Mouse (Mus musculus) gastrocnemius, adult 2 months (tissue): ENCODE results near the gene Mapkbp1. TPM values are rescaled to one million over a fixed set of nuclear protein-coding genes. Genes with fewer than 3 reads are reported as not detected.

Experiments
- DNase-seq: peaks from one replicate; pipeline ENCODE4 v3.0.0; 2022
- H3K27ac ChIP-seq: fragments of 200-600 bp; 2 replicates; pipeline ENCODE4 v1.8.1; 2022; ENCODE audit warnings: mild to moderate bottlenecking
- H3K4me3 ChIP-seq: fragments of 200-600 bp; 2 replicates; pipeline ENCODE4 v1.8.1; 2022; ENCODE audit warnings: mild to moderate bottlenecking, moderate library complexity
- CTCF ChIP-seq: fragments of 200-600 bp; IDR thresholded peaks from 2 replicates; pipeline ENCODE4 v1.8.1; 2022; ENCODE audit warnings: antibody characterized with exemption, mild to moderate bottlenecking, moderate library complexity
- intact Hi-C: fragments of 180-260 bp; cut with DNase I; formaldehyde crosslinking; loops from one replicate; pipeline ENCODE4 v1.15.1; 2025
- long read RNA-seq, 2 experiments: library from polyadenylated mRNA; stranded (forward); transcript quantifications; one replicate each; pipeline ENCODE4 v2.0.0; 2021
- total RNA-seq, 2 experiments: library from RNA; stranded (reverse); gene quantifications; 2 replicates each; pipeline ENCODE4 v1.2.3; 2021

Mapkbp1 gene
- 1 to 10 TPM; 8.1 to 8.4 TPM for total RNA-seq
- long read RNA-seq, experiment 1, partial matches to known transcripts = 1 of 2 reads
- long read RNA-seq, experiment 1, other reads (novel, unspliced or antisense) = 1 of 2 reads
- long read RNA-seq, experiment 2, partial matches to known transcripts = 0 of 2 reads
- long read RNA-seq, experiment 2, other reads (novel, unspliced or antisense) = 2 of 2 reads

GRCm38 (mm10) chr2:119972537-119972879 lies at the start of gene Mapkbp1:
Mapkbp1 (plus strand) TSS chr2:119972699.
- no peak for DNase-seq
- intact Hi-C loops = loop anchor here (1.0 to 2.0 kb wide), 2 partner anchors 18 to 39 kb away; no protein-coding TSS in a partner anchor
- no peak for TF ChIP-seq CTCF
- Histone ChIP-seq H3K4me3 (peak within 1 kb of the TSS; percentile 89), H3K27ac (peak within 1 kb of the TSS; percentile 92)

DNA sequence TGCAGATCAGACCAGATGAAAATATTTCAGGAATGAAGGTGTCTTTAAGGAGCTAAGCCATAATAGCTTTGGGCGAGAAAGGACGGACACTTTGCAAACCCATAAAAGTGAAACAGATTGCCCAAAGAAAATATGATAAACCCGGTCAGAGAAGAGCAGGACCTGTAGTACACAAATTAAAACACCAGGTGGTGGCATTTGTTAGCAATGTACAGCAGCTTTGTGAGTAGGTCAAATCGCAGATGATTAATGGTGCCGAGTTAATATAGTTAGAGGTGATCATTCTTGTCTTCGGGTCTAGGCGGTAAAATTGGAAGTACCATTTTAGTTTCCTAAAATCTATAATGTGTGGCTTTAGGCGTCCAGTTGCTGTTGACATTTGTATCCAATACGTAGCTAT lies 1.9 kb upstream of the Mapkbp1 start:
- Histone ChIP-seq H3K4me3 (peak overlapping the region; percentile 31; the same call in 1 of the 2 replicates), H3K27ac (no peak overlapping the region)
- intact Hi-C loops = no loop called here
- no peak for DNase-seq
- peak; percentile 86 for TF ChIP-seq CTCF

GRCm38 (mm10) chr2:119971316-119971715 lies 1.2 kb upstream of the Mapkbp1 start:
- peak overlapping the region; percentile 89; the same call in 1 of the 2 replicates for H3K4me3 ChIP-seq
- intact Hi-C loops = no loop called here
- TF ChIP-seq CTCF = no peak
- peak overlapping the region; percentile 92; the same call in 1 of the 2 replicates for H3K27ac ChIP-seq
- no peak for DNase-seq

GRCm38 (mm10) chr2:119971837-119972536 lies 512 bp upstream of the Mapkbp1 start:
- Histone ChIP-seq H3K27ac (peak overlapping the region; percentile 92), H3K4me3 (peak overlapping the region; percentile 89)
- DNase-seq = peak; percentile 98
- intact Hi-C loops = loop anchor here (1.0 to 2.0 kb wide), 2 partner anchors 19 to 39 kb away; no protein-coding TSS in a partner anchor
- TF ChIP-seq CTCF = peak; percentile 57

- Histone ChIP-seq H3K27ac (no peak overlapping the region), H3K4me3 (no peak overlapping the region)
- intact Hi-C loops = no loop called here
- DNase-seq = no peak
- TF ChIP-seq CTCF = no peak
Measured at GRCm38 (mm10) chr2:119980343-119980986, 8.0 kb downstream of the Mapkbp1 start.

DNA sequence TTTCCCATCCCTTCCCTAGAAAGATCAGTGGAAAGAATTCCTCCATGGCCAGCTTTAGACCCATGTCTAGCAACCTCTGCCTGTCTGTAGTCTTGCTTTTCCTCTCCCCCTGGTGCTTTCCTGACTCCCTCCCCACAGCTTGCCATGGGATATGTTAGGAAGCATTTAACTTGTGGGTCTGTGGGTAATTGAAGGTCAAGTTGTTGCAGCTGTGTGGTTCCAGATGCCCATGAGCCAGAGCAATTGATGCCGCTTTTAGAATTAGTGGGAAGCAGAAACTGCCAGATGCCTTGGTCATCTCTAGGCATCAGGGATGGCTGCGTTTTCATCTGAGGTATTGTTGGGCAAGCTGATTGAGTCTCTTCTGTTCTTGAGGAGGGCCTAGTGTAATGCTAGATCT lies 9.1 kb downstream of the Mapkbp1 start:
- intact Hi-C loops = no loop called here
- H3K4me3 ChIP-seq = no peak overlapping the region
- TF ChIP-seq CTCF = no peak

GRCm38 (mm10) chr2:119985871-119986270 lies 13.4 kb downstream of the Mapkbp1 start:
- TF ChIP-seq CTCF = no peak
- intact Hi-C loops = no loop called here
- Histone ChIP-seq H3K27ac (no peak overlapping the region), H3K4me3 (no peak overlapping the region)
- no peak for DNase-seq

More for the DNA sequence above, 9.1 kb downstream of the Mapkbp1 start:
- peak overlapping the region; percentile 24; the same call in 1 of the 2 replicates for H3K27ac ChIP-seq
- DNase-seq = no peak

DNA sequence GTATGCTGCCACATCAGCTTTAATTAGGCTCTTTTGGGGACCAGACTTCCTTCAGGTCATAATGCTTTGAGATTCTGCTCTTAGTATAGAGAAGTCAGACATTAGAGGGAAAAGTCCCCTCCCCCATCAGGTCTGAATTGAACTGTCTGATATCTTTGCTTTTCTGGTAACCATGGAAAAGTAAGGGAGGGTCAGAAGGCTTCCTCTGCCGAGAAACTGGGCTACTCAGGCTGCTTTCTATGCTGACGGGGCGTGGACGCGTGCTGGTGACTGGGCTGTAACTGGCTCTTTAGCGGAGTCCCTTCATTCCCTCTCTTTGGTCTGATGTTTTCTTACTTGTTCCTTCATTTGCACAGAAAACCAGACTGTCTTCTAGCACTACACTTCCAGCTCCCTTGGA lies 13.9 kb downstream of the Mapkbp1 start:
- no peak overlapping the region for H3K4me3 ChIP-seq
- intact Hi-C loops = no loop called here

GRCm38 (mm10) chr2:119987441-119987840 lies 14.9 kb downstream of the Mapkbp1 start:
- Histone ChIP-seq H3K27ac (no peak overlapping the region), H3K4me3 (no peak overlapping the region)
- intact Hi-C loops = no loop called here
- no peak for DNase-seq
- no peak for TF ChIP-seq CTCF

More for the DNA sequence above, 13.9 kb downstream of the Mapkbp1 start:
- no peak for DNase-seq
- TF ChIP-seq CTCF = no peak
- no peak overlapping the region for H3K27ac ChIP-seq

DNA sequence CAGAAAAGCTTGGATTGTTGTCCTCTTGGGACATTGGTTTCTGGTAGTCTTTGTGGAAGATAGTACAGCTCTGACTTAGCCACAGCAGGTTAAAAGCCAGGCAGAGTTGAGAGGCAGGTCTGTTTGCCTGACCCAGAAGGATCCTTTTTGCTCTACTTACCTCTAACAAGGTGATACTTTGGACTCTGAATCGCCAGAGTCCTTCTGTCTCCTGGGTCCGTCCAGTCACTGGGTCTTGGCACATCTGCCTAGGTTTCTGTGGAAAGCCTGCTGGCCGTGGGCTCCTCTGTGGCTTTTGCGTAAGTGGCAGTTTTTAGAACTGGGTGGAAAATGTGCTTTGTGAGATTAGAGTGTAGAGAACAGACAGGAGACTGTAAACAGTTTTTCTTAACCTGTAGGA lies 16.5 kb downstream of the Mapkbp1 start:
- Histone ChIP-seq H3K4me3 (no peak overlapping the region), H3K27ac (peak overlapping the region; percentile 48)
- intact Hi-C loops = no loop called here
- no peak for TF ChIP-seq CTCF
- no peak for DNase-seq

DNA sequence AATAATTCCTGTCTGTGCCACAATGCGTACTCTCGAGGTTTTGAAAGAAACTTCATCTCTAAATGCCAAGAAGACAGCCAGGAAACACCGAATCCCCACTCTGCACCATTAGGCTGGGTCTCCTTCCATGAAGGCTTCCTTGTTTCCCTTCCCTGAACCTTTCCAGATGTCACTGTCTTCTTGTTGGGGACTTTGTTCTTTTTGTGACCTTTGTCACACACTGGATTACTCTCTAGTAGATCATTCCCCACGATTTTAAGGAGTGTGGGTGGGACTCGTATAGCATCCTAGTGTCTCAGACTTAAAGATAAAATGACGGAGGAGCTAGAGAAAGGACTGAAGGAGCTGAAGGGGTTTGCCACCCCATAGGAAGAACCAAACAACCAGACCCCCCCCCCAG lies 18.4 kb downstream of the Mapkbp1 start:
- intact Hi-C loops = loop anchor here (2.0 kb wide), 1 partner anchor 18 kb away; the partner anchor contains the start of gene Mapkbp1
- no peak overlapping the region for H3K27ac ChIP-seq
- DNase-seq = no peak
- H3K4me3 ChIP-seq = no peak overlapping the region
- no peak for TF ChIP-seq CTCF

- intact Hi-C loops = no loop called here
- peak; percentile 77 for DNase-seq
- no peak for TF ChIP-seq CTCF
- H3K4me3 ChIP-seq = no peak overlapping the region
- peak overlapping the region; percentile 74 for H3K27ac ChIP-seq
Measured at GRCm38 (mm10) chr2:119992349-119992748, 19.9 kb downstream of the Mapkbp1 start.

DNA sequence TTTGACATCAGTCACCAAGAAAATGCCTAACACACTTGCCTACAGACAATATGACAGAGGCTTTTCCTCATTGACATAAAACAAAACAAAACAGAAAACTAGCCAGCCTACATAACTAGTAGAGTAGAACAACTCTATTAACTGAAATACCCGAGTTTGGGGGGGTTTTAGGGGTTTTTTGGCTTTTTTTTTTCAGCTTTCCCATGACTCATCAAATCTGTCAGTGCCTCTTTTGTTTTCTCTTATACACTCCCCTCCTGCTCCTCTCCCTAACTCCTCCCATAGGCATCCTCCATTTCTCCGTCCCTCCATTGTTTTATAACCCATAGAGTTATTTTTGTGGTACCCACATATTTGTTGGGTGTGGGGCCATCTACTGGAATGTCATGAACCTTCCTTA lies 21.0 kb downstream of the Mapkbp1 start:
- no peak for TF ChIP-seq CTCF
- Histone ChIP-seq H3K4me3 (no peak overlapping the region), H3K27ac (peak overlapping the region; percentile 21)
- intact Hi-C loops = no loop called here
- DNase-seq = no peak
